In the genomic region with DNA sequence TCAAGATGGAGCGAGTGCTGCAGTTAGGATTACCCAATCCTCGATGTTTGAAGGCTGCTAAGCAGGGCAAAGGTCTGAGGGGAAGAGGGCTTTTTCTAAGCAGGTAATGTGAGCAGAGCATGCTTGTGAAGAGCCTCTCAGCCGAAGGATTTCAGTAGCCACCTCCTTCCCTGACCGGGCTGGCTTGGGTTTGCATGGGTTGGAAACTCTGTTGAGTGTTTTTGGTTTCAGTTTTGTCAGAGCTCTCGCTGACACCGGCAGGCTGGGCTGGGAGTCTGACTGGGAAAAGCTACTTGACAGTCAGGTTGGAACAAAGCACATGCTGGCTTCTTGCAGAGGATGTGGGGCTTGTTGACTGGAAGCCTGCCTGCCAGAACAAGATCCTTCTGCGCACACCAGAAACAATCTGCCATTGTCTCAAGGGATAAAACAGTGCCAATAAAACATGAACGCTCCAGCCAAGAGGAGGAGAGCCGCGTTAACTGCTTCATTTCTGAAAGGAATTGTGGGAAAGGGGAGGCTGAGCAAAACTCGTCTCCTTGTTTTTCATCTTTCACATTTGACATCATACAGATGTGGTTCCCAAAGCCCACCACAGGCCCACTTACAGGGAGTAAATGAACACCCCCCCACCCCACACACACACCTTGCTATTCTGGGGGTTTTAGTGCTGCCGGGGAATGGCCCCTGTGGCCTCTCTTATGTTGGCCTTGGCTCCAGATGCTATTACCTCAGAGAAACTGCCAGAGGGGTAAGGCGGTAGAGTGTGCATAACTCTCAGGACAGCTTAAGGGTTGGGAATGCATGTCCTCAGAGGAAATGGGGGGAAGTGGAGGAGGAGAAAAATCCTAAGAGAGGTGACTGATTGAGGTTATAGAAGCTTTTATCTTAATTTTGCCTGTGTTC, we compare ENCODE assay signal across 8 mouse cellular contexts.
DNase-seq lines count a peak whose midpoint lies in the region; TF ChIP-seq lines count a peak whose summit lies in the region.

No protein-coding gene starts in this region.

- H3K27ac ChIP-seq in thymus, adult 2 months (ENCODE audit: control insufficient read depth, insufficient read depth, low read length): peak overlapping the region; percentile 59; the same call in 1 of the 2 replicates
- peak overlapping the region; percentile 59 for H3K27ac ChIP-seq in embryonic fibroblast, embryonic 13.5 days (ENCODE audit: insufficient read depth, low read length)
- H3K27ac ChIP-seq in limb, embryonic 10.5 days: peak overlapping the region; percentile 78
- peak overlapping the region; percentile 70 for H3K27ac ChIP-seq in midbrain, embryonic 10.5 days (replicated peaks)
- H3K27ac ChIP-seq in small intestine, adult 2 months (ENCODE audit: insufficient read depth, low read depth, low read length): peak overlapping the region; percentile 70

- H3K4me3 ChIP-seq in thymus, adult 2 months (ENCODE audit: control insufficient read depth, insufficient read depth, low read length): peak overlapping the region; percentile 18; the same call in 1 of the 2 replicates
- peak overlapping the region; percentile 13 for H3K4me3 ChIP-seq in embryonic fibroblast, embryonic 13.5 days (ENCODE audit: insufficient read depth, low read length)
- peak overlapping the region; percentile 15; the same call in 1 of the 2 replicates for H3K4me3 ChIP-seq in limb, embryonic 10.5 days
- peak overlapping the region; percentile 28 for H3K4me3 ChIP-seq in midbrain, embryonic 10.5 days
- H3K4me3 ChIP-seq in small intestine, adult 2 months (ENCODE audit: low read depth, low read length): peak overlapping the region; percentile 65

- no peak for TF ChIP-seq CTCF in thymus, adult 2 months (IDR thresholded peaks at IDR 0.05; ENCODE audit: borderline replicate concordance, control insufficient read depth, extremely low read depth, insufficient read depth, low read length, poor library complexity)
- TF ChIP-seq CTCF in embryonic fibroblast, embryonic 13.5 days (IDR thresholded peaks at IDR 0.05; ENCODE audit: borderline replicate concordance, insufficient read depth, low read length): no peak
- no peak for TF ChIP-seq CTCF in small intestine, adult 2 months (IDR thresholded peaks at IDR 0.05; ENCODE audit: extremely low read depth, insufficient read length, insufficient replicate concordance, low read depth, low read length)

- H3K4me1 ChIP-seq in thymus, adult 2 months (replicated peaks; ENCODE audit: control insufficient read depth, insufficient read depth, low read length): peaks cover 11% of the 10 kb centered on the region
- peaks cover 6% of the 10 kb centered on the region for H3K4me1 ChIP-seq in embryonic fibroblast, embryonic 13.5 days (ENCODE audit: control insufficient read depth, insufficient read depth, low read length)
- peaks cover 17% of the 10 kb centered on the region for H3K4me1 ChIP-seq in limb, embryonic 10.5 days
- H3K4me1 ChIP-seq in midbrain, embryonic 10.5 days: peaks cover 18% of the 10 kb centered on the region
- no peaks in the 10 kb centered on the region for H3K4me1 ChIP-seq in small intestine, adult 2 months (ENCODE audit: control insufficient read depth, insufficient read depth, insufficient read length, low read length)

- no peak for TF ChIP-seq POLR2A in thymus, adult 2 months (IDR thresholded peaks at IDR 0.05; ENCODE audit: control insufficient read depth, extremely low read depth, insufficient read depth, low read length, poor library complexity)
- peak; percentile 44 for TF ChIP-seq POLR2A in embryonic fibroblast, embryonic 13.5 days (IDR thresholded peaks at IDR 0.05; ENCODE audit: low read depth, low read length)
- TF ChIP-seq POLR2A in small intestine, adult 2 months (IDR thresholded peaks at IDR 0.05; ENCODE audit: low read depth, low read length): no peak

- H3K36me3 ChIP-seq in thymus, adult 2 months (ENCODE audit: control insufficient read depth, insufficient read depth, low read length): no peaks in the 10 kb centered on the region
- no peaks in the 10 kb centered on the region for H3K36me3 ChIP-seq in limb, embryonic 10.5 days
- H3K36me3 ChIP-seq in midbrain, embryonic 10.5 days: no peaks in the 10 kb centered on the region
- H3K36me3 ChIP-seq in small intestine, adult 2 months (ENCODE audit: control insufficient read depth, insufficient read depth, low read length): no peaks in the 10 kb centered on the region

- H3K27me3 ChIP-seq in thymus, adult 2 months (ENCODE audit: control insufficient read depth, insufficient read depth, low read length): no peaks in the 10 kb centered on the region
- H3K27me3 ChIP-seq in limb, embryonic 10.5 days (ENCODE audit: low read depth, poor library complexity, severe bottlenecking): no peaks in the 10 kb centered on the region
- H3K27me3 ChIP-seq in midbrain, embryonic 10.5 days (ENCODE audit: low read depth, poor library complexity, severe bottlenecking): peaks cover 11% of the 10 kb centered on the region; the same call in 1 of the 2 replicates
- H3K27me3 ChIP-seq in small intestine, adult 2 months (ENCODE audit: control insufficient read depth, insufficient read depth, low read length): no peaks in the 10 kb centered on the region

- 17% methylated on average over 13 of the region's 13 CpGs for WGBS in thymus, adult 2 months
- WGBS in limb, embryonic 10.5 days: 47% methylated on average over 13 of the region's 13 CpGs
- WGBS in midbrain, embryonic 10.5 days: 45% methylated on average over 13 of the region's 13 CpGs
- WGBS in small intestine, adult 2 months: 4% methylated on average over 13 of the region's 13 CpGs

- no peak for DNase-seq in thymus, adult 2 months
- no peak for DNase-seq in thymus, postnatal 10 days (ENCODE audit: low spot score in 2 of 2)
- DNase-seq in heart, adult 9 months (ENCODE audit: low spot score in 2 of 2): peak; percentile 91 to 96
- DNase-seq in kidney, adult 8-10 months: peak; percentile 61 to 63
- peak; percentile 46 for DNase-seq in limb, embryonic 10.5 days (ENCODE audit: low spot score)
- DNase-seq in midbrain, embryonic 10.5 days (ENCODE audit: low spot score): peak; percentile 24

- H3K9me3 ChIP-seq in limb, embryonic 10.5 days (replicated peaks): no peaks in the 10 kb centered on the region
- H3K9me3 ChIP-seq in midbrain, embryonic 10.5 days (replicated peaks): peaks cover 4% of the 10 kb centered on the region; the same call in 1 of the 2 replicates

Comparison
In these comparisons a context has a peak if more than half of its experiments do, and no peak if none do; other contexts are left out.
1. DNase-seq: peak in heart, adult 9 months (2 of 2), kidney, adult 8-10 months (2 of 2), limb, embryonic 10.5 days (single experiment) and midbrain, embryonic 10.5 days (single experiment); none in thymus, adult 2 months (single experiment) and thymus, postnatal 10 days (0 of 2).
2. H3K4me3 ChIP-seq: peak in every context shown above with its lines; median percentile 65 in small intestine, adult 2 months; 28 in midbrain, embryonic 10.5 days; 18 in thymus, adult 2 months; 15 in limb, embryonic 10.5 days; 13 in embryonic fibroblast, embryonic 13.5 days.
3. Peak in every context shown above with its lines, with median percentiles within 50 percentile points of each other: H3K27ac ChIP-seq.